Mouse (Mus musculus): Measurements from ENCODE around the gene Rgs1. TPM values are rescaled to one million over a fixed set of nuclear protein-coding genes. Genes with fewer than 3 reads are reported as not detected.

Gene Rgs1
- polyA plus RNA-seq, 1 experiment from 2014 or later: not detected

DNA sequence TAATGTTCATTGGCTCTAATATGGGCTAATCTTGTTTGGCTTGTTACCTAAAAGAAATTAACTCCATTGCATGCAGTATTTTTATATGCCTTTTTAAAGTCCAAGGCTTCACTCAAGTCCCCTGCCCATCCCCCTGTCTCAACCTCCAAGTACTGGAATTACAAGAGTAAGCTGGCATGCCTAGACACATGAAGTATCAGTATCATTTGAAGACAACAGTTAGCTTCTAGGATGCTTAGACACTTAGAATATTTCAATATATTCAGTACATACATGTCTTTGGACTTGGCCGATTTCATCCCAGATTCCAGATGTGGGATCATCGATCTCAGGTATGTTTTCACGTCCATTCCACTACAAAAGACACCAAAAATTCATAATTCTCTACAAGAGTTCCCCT, 836 bp downstream of the Rgs1 start:
- Histone ChIP-seq H3K4me2 (no peak overlapping the region), H3K4me3 (replicated peaks) (no peak overlapping the region), H3K27ac (no peak overlapping the region), H3K4me1 (replicated peaks) (no peaks in the 10 kb centered on the region), H3K27me3 (no peaks in the 10 kb centered on the region), H3K9me3 (no peaks in the 10 kb centered on the region), H3K36me3 (no peaks in the 10 kb centered on the region), H3K9ac (replicated peaks) (no peak overlapping the region)
- no peak for ATAC-seq (ENCODE audit: insufficient number of reproducible peaks, insufficient read depth, low FRiP score, low TSS enrichment, low read depth)
- 85% methylated on average over 3 of the region's 3 CpGs for WGBS

DNA sequence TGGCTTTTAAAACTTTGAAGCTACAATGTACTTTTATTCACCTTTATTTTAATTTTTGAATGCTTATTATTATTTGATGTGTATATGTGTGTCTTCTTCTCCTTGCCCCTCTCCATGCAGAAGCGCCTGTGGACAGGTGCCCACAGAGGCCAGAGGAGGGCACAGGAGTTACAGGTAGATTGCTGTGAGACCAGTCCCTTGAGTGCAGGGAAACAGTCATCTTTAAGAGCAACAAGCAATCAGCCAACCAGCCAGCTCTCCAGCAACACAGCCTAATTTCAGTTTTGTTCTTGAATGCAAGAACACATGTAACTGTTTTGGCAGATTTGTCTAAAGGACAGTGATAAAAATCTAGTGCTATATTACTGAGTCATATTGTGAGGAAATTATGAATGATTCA, 1.7 kb downstream of the Rgs1 start:
- ATAC-seq (ENCODE audit: insufficient number of reproducible peaks, insufficient read depth, low FRiP score, low TSS enrichment, low read depth): no peak
- H3K27me3 ChIP-seq: no peaks in the 10 kb centered on the region
- no peaks in the 10 kb centered on the region for H3K36me3 ChIP-seq
- no peaks in the 10 kb centered on the region for H3K9me3 ChIP-seq
- no peak overlapping the region for H3K4me3 ChIP-seq (replicated peaks)
- no peaks in the 10 kb centered on the region for H3K4me1 ChIP-seq (replicated peaks)
- no peak overlapping the region for H3K4me2 ChIP-seq
- no peak overlapping the region for H3K27ac ChIP-seq
- 83% methylated on average over 1 of the region's 1 CpGs for WGBS
- H3K9ac ChIP-seq (replicated peaks): no peak overlapping the region

DNA sequence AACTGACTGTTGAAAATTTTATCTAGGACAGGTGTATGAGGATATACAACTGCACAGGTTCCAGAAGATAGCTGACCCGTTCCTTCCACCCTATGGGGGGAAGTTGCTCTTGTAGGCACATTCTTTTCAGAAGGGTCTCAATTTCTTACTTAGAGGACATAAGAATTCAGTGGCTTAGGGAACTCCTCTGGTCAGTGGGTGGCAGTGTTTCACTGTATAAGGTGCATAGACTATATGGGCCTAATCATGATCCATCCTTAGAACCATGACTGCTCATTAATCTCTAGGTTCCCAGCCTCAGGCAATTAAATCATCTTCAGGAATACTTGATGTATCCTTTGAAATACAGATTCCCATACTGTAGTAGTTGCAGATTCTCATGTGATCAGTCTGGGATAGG, 5.5 kb downstream of the Rgs1 start:
- no peak overlapping the region for H3K27ac ChIP-seq
- H3K4me1 ChIP-seq (replicated peaks): no peaks in the 10 kb centered on the region
- no peaks in the 10 kb centered on the region for H3K27me3 ChIP-seq
- no peak overlapping the region for H3K9ac ChIP-seq (replicated peaks)
- WGBS: 73% methylated on average over 1 of the region's 1 CpGs
- no peak overlapping the region for H3K4me2 ChIP-seq
- no peak overlapping the region for H3K4me3 ChIP-seq (replicated peaks)
- no peaks in the 10 kb centered on the region for H3K9me3 ChIP-seq
- H3K36me3 ChIP-seq: no peaks in the 10 kb centered on the region
- no peak for ATAC-seq (ENCODE audit: insufficient number of reproducible peaks, insufficient read depth, low FRiP score, low TSS enrichment, low read depth)

- no peaks in the 10 kb centered on the region for H3K9me3 ChIP-seq
- no peaks in the 10 kb centered on the region for H3K4me1 ChIP-seq (replicated peaks)
- H3K36me3 ChIP-seq: no peaks in the 10 kb centered on the region
- WGBS: 78% methylated on average over 2 of the region's 2 CpGs
- ATAC-seq (ENCODE audit: insufficient number of reproducible peaks, insufficient read depth, low FRiP score, low TSS enrichment, low read depth): no peak
- no peak overlapping the region for H3K4me2 ChIP-seq
- H3K4me3 ChIP-seq (replicated peaks): no peak overlapping the region
- H3K27ac ChIP-seq: no peak overlapping the region
- H3K9ac ChIP-seq (replicated peaks): no peak overlapping the region
- H3K27me3 ChIP-seq: no peaks in the 10 kb centered on the region
Observed at GRCm38 (mm10) chr1:144239195-144239594, 9.8 kb downstream of the Rgs1 start.

DNA sequence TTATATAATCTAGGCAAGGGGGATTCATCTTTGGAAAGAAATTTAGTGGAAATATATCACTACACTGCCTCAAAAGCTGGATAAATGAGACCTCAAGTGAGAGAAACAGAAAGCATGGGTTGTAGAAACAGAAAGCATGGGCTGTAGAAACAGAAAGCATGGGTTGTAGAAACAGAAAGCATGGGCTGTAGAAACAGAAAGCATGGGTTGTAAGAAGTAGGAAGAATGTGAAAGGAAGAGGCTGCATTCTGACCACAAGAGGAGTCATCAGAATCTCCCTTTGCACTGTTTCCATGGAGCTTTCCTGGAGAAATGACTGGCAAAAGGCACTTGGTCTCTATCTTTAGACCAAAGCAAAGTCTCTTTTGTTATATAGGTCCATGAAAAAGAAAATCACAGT, 33.8 kb downstream of the Rgs1 start:
- Histone ChIP-seq H3K4me3 (replicated peaks) (no peak overlapping the region), H3K9ac (replicated peaks) (no peak overlapping the region), H3K36me3 (no peaks in the 10 kb centered on the region), H3K27me3 (no peaks in the 10 kb centered on the region), H3K4me2 (no peak overlapping the region), H3K9me3 (no peaks in the 10 kb centered on the region), H3K27ac (no peak overlapping the region), H3K4me1 (replicated peaks) (no peaks in the 10 kb centered on the region)
- ATAC-seq (ENCODE audit: insufficient number of reproducible peaks, insufficient read depth, low FRiP score, low TSS enrichment, low read depth): no peak

DNA sequence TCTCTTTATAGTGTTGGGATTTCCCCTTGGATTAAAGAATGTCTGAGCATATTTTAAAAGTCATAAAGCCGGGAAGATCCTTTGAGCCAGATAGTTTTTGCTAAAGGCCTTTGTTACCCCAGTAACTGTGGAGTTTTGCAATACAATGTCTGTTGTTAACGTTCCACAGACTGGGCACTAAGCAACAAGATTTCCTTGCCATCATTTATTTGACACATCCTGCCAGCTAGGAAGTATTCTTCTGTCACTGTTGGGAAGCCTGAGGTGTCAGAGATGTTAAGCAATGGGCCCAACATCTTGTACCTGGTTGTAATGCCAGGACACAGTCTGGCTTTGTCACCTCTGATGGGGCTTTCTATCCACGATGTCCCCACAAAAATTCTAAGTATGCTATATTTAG, 38.1 kb downstream of the Rgs1 start:
- Histone ChIP-seq H3K27ac (no peak overlapping the region), H3K9ac (replicated peaks) (no peak overlapping the region), H3K27me3 (no peaks in the 10 kb centered on the region), H3K9me3 (no peaks in the 10 kb centered on the region), H3K4me2 (no peak overlapping the region), H3K4me3 (replicated peaks) (no peak overlapping the region), H3K4me1 (replicated peaks) (no peaks in the 10 kb centered on the region), H3K36me3 (no peaks in the 10 kb centered on the region)
- 74% methylated on average over 3 of the region's 3 CpGs for WGBS
- no peak for ATAC-seq (ENCODE audit: insufficient number of reproducible peaks, insufficient read depth, low FRiP score, low TSS enrichment, low read depth)

- Histone ChIP-seq H3K9me3 (no peaks in the 10 kb centered on the region), H3K4me3 (replicated peaks) (no peak overlapping the region), H3K9ac (replicated peaks) (no peak overlapping the region), H3K4me2 (no peak overlapping the region), H3K36me3 (no peaks in the 10 kb centered on the region), H3K27me3 (no peaks in the 10 kb centered on the region), H3K27ac (no peak overlapping the region), H3K4me1 (replicated peaks) (no peaks in the 10 kb centered on the region)
- ATAC-seq (ENCODE audit: insufficient number of reproducible peaks, insufficient read depth, low FRiP score, low TSS enrichment, low read depth): no peak
- 65% methylated on average over 7 of the region's 7 CpGs for WGBS
Observed at GRCm38 (mm10) chr1:144206281-144207061, 42.6 kb downstream of the Rgs1 start.

- Histone ChIP-seq H3K36me3 (no peaks in the 10 kb centered on the region), H3K4me2 (no peak overlapping the region), H3K9me3 (no peaks in the 10 kb centered on the region), H3K4me3 (replicated peaks) (no peak overlapping the region), H3K27me3 (no peaks in the 10 kb centered on the region), H3K4me1 (replicated peaks) (no peaks in the 10 kb centered on the region), H3K27ac (no peak overlapping the region), H3K9ac (replicated peaks) (no peak overlapping the region)
- ATAC-seq (ENCODE audit: insufficient number of reproducible peaks, insufficient read depth, low FRiP score, low TSS enrichment, low read depth): no peak
- WGBS: 83% methylated on average over 2 of the region's 2 CpGs
Observed at GRCm38 (mm10) chr1:144204766-144205165, 44.3 kb downstream of the Rgs1 start.

DNA sequence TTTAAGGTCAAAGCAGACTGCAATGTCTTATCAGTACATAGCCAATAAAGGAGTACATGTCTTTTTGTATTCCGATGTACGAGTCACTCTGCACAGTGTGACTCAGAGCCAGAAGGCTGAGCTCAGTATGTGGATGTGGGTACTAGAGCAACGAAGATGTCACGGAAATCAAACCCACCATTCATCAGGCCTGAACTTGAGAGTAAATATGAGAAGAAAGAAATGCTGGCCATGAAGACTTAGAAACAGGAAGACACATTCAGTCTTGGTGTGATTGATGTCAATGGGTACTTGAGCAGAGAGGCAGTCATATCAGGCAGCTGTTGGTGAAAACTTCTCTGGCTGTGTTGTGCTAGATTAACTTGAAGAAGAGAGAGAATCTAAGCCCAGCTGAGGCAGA, 46.1 kb downstream of the Rgs1 start:
- Histone ChIP-seq H3K4me1 (replicated peaks) (no peaks in the 10 kb centered on the region), H3K4me2 (no peak overlapping the region), H3K4me3 (replicated peaks) (no peak overlapping the region), H3K9ac (replicated peaks) (no peak overlapping the region), H3K27me3 (no peaks in the 10 kb centered on the region), H3K27ac (no peak overlapping the region), H3K9me3 (no peaks in the 10 kb centered on the region), H3K36me3 (no peaks in the 10 kb centered on the region)
- no peak for ATAC-seq (ENCODE audit: insufficient number of reproducible peaks, insufficient read depth, low FRiP score, low TSS enrichment, low read depth)
- 93% methylated on average over 4 of the region's 4 CpGs for WGBS

DNA sequence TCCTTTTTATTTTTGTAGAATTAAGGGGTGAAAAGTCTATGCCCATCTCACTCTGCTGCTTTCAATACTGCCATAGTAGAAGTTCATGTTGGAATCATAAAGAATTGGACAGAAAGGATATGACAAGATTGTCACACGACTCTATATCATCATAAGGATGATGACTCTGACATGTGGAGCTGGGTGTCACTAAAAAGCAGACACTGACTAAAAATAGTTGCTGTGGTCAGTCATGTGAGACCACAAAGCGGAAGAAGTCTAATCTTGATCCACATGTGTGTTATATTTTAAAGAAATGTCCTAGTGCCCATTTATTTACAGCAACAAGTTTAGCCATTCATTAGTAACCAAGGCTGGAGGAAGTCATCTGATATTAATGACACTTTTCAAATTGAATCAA, 48.5 kb downstream of the Rgs1 start:
- Histone ChIP-seq H3K9me3 (no peaks in the 10 kb centered on the region), H3K4me1 (replicated peaks) (no peaks in the 10 kb centered on the region), H3K27ac (no peak overlapping the region), H3K36me3 (no peaks in the 10 kb centered on the region), H3K4me2 (no peak overlapping the region), H3K9ac (replicated peaks) (no peak overlapping the region), H3K4me3 (replicated peaks) (no peak overlapping the region), H3K27me3 (no peaks in the 10 kb centered on the region)
- 70% methylated on average over 2 of the region's 2 CpGs for WGBS
- ATAC-seq (ENCODE audit: insufficient number of reproducible peaks, insufficient read depth, low FRiP score, low TSS enrichment, low read depth): no peak

- Histone ChIP-seq H3K4me3 (replicated peaks) (no peak overlapping the region), H3K27ac (no peak overlapping the region), H3K4me1 (replicated peaks) (no peaks in the 10 kb centered on the region), H3K36me3 (no peaks in the 10 kb centered on the region), H3K27me3 (no peaks in the 10 kb centered on the region), H3K4me2 (no peak overlapping the region), H3K9ac (replicated peaks) (no peak overlapping the region), H3K9me3 (no peaks in the 10 kb centered on the region)
- ATAC-seq (ENCODE audit: insufficient number of reproducible peaks, insufficient read depth, low FRiP score, low TSS enrichment, low read depth): no peak
- WGBS: 57% methylated on average over 1 of the region's 1 CpGs
Observed at GRCm38 (mm10) chr1:144199538-144199937, 49.5 kb downstream of the Rgs1 start.

DNA sequence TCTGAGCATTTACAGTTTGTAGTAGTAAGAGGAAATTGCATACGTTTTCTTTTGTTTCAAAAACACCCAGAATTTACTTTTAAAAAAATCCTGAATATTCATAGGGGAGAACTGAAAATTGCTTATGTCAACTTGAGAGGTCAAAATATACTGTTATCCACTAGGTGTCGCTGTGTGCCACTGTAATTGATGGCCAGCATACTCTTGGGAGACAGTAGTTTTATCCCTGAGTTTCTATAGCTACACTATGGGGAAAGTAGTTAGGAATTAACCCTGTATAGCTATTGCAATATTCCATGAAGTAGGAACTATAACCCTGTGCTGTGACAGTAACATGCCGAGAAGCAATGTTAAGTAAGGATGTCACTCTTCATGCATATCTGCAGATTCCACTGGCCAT, 51.4 kb downstream of the Rgs1 start:
- H3K4me2 ChIP-seq: no peak overlapping the region
- H3K27me3 ChIP-seq: no peaks in the 10 kb centered on the region
- H3K4me1 ChIP-seq (replicated peaks): no peaks in the 10 kb centered on the region
- no peak overlapping the region for H3K4me3 ChIP-seq (replicated peaks)
- H3K9ac ChIP-seq (replicated peaks): no peak overlapping the region
- WGBS: 31% methylated on average over 3 of the region's 3 CpGs
- no peak overlapping the region for H3K27ac ChIP-seq
- H3K9me3 ChIP-seq: no peaks in the 10 kb centered on the region
- ATAC-seq (ENCODE audit: insufficient number of reproducible peaks, insufficient read depth, low FRiP score, low TSS enrichment, low read depth): no peak
- no peaks in the 10 kb centered on the region for H3K36me3 ChIP-seq
